Mouse (Mus musculus): ENCODE data around the gene Nudt16l1.

Gene Nudt16l1

GRCm38 (mm10) chr16:4938461-4938860 is at the start of gene Nudt16l1:
TSS of gene Nudt16l1 (plus strand) at chr16:4938761.
- no peak for DNase-seq (ENCODE audit: low spot score in 2 of 2)

DNA sequence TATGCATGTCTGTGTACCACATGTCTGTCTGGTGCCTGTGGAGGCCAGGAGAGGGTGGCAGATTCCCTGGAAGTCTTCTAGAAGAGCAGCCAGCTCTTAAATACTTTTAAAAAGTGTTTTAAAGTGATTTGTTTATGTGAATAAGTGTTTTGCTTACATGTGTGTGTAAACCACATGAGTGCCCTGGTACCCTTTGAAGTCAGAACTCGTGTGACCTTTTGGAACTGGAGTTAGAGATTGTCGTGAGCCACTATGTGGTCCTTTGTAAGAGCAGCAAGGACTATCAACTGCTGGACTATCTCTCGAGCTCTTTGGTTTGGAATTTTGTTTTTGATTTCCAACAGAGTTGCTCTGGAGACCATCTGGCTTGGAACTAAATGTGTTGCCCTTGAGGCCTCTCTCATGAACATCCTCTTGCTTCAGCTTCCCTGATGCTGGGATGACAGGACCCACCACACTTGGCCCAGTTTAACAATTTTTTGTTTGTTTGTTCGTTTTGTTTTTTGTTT is 48.3 kb upstream of the Nudt16l1 start:
- DNase-seq (ENCODE audit: low spot score in 2 of 2): no peak

DNA sequence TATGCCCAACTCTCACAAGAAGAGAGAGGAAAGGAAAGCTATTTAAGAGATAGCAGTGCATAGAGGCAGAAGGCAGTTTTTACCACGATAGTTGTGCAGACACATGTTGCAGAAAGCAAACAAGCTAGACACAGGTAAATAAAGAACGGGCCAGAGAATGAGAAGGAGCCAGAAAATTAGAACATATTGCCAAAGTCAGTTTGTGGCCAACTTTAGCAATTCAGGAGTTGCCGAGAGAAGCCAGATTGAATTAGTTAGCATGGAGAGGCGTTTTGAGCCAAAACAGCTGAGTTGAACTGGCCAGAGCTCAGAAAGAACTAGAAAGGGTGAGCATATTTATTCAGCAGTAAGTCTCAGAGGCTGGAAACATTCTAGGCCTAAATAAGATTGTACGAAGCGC is 46.4 kb upstream of the Nudt16l1 start:
- DNase-seq (ENCODE audit: low spot score in 2 of 2): no peak

DNA sequence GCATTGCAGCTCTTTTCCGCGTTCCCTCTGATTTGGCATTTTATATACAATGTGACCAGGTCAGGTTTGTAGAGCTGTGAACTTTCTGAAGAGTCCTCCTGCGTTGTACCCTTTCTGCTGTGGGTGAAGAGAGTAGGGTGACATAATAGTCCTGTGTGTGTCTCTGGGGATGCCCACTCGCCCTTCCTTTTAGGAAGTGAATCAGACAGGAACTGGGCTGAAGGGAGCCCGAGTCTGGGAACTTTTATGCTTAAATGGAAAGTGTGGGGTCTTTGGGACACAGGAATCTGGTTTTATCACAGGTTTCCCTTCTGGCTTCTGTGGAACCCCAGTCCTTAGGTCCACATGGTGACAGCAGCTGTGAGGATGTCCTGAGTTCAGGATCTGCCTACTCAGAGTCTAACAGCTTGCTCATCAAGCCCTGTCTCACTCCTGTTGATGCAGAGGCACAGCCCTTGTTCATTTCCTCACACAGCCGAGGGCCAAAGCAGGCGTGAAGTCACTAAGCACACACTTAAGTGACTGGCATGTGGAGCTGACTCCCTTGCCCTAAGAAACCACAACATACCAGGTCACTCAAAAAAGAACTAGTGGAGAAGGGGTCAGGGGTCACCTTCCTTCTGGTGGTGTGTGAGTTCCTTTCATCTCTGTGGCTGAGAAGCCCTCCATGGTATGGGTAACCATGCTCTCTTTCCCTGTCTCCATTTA is 44.2 kb upstream of the Nudt16l1 start:
- DNase-seq (ENCODE audit: low spot score in 2 of 2): no peak

GRCm38 (mm10) chr16:4896249-4897027 is 42.1 kb upstream of the Nudt16l1 start:
- DNase-seq (ENCODE audit: low spot score in 2 of 2): no peak

DNA sequence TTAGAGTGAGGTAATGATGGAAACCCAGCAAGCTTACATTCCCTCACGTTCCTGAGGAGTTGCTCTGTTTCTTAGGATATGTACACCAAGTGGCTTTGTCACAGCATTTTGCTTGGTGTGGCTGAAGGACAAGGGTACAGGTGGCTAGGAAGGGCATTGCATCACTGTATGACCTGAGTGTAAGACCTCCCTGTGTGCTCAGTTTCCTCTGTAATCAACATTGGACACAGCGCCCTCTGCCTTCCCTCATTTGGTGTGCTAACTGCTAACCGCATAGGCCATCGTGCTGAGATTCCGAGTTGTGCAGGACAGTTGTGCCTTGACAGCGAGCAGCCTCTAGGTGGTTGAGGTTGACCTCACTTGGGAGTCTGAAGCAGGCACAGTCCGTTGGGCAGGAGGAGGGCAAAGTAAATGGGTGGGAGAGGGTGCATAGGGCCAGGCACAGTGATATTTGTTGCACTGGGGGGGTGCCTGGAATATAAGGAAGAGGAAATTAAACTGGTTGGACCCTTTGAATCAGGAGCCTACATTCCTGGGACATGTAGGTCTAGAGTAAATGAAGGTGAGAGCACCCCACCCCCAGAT is 41.3 kb upstream of the Nudt16l1 start:
- no peak for DNase-seq (ENCODE audit: low spot score in 2 of 2)

GRCm38 (mm10) chr16:4898881-4899280 is 39.7 kb upstream of the Nudt16l1 start:
- DNase-seq (ENCODE audit: low spot score in 2 of 2): no peak

DNA sequence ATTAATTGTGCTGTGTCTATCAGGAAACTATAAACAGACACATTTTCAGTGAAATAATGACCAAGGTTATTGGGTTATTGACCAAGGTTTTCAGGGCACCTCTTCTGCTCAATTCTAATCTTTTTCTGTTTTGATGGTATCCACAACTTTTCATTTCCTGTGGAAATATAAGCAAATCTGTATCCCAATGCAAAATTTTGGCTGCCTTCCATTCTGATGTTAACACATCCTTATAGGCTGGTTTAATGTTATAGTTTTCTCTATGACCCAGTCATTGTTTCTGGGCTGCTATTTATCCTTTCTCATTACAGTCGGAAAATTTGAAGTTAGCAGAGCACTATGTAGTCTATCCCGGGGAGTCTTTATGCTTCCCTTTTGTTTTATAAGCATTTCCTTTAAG is 38.9 kb upstream of the Nudt16l1 start:
- no peak for DNase-seq (ENCODE audit: low spot score in 2 of 2)

DNA sequence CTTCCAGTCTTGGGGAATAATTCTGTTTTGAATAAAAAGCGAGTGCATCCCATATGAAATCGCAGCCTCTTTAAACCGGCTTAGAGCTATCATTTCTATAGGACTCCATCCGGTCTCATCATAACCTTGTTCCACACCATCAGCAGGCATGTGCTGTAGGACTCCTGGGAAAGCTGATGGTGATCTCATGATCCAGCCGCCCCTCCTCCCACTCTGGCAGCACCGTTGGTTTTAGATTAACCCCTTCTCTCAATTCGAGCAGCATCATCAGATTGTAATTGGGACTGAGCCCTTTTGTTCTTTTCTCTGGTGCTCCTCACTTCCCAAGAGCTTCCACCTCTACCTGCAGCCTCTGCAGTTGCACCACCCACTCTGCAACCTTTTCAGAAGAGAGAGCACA is 37.4 kb upstream of the Nudt16l1 start:
- no peak for DNase-seq (ENCODE audit: low spot score in 2 of 2)

- no peak for DNase-seq (ENCODE audit: low spot score in 2 of 2)
Observed at GRCm38 (mm10) chr16:4902390-4902789, 36.2 kb upstream of the Nudt16l1 start.

GRCm38 (mm10) chr16:4903491-4904102 is 35.0 kb upstream of the Nudt16l1 start:
- no peak for DNase-seq (ENCODE audit: low spot score in 2 of 2)

DNA sequence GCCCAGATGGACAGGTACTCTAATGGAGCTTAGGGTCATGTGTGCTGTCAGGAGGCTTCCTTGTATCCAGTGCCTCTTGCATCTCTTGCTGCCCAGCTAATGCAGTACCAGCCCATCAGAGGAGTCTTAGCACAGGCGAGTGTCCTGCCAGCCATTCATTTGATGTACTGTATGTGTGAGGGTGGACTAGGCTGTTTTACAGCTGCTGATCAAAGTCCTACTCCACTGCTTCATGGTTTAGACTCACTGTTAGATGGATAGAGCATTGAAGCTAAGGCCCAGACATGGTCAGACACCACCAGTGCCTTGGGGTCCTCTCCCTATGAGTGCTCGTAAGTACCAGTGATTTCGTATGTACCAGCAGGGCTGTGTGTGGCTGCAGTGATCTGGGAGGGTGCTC is 33.7 kb upstream of the Nudt16l1 start:
- DNase-seq (ENCODE audit: low spot score in 2 of 2): no peak

DNA sequence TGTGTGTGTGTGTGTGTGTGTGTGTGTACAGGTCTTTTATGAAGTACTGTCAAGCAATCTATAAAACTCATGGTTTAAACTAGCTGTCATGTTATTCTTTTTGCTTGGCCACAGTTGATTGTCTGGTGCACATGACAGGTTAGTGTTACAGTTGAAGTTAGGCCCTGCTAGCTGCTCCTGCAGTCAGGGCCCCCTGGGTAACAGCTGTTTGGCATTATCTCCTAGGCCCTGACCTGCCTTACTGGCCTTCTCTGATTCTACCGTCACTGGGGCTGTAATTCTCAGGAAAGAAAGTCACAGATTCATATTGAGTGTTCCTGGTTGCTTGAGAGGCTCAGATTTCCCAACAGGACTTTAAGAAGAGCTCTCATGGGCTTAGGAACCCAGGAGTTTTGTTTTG is 33.0 kb upstream of the Nudt16l1 start:
- no peak for DNase-seq (ENCODE audit: low spot score in 2 of 2)

GRCm38 (mm10) chr16:4906559-4906958 is 32.0 kb upstream of the Nudt16l1 start:
- DNase-seq (ENCODE audit: low spot score in 2 of 2): no peak

DNA sequence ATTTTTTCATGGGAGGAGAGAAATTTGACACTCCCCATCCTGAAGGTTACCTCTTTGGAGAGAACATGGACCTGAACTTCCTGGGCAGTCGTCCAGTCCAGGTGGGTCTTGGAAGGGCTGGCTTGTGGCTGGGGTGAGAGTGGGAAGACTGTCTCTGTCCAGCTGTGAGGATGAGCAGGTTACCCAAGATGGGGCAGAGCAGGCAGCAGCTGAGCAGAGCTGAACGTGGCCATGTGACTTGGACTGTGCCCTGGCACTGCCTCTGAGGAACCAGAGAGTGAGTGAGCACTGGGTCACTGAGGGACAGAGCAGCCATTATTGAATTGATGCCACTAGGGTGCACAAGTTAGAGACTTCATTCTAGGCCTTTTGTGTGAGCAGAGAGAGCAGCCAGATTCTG is 31.2 kb upstream of the Nudt16l1 start:
- no peak for DNase-seq (ENCODE audit: low spot score in 2 of 2)

- no peak for DNase-seq (ENCODE audit: low spot score in 2 of 2)
Observed at GRCm38 (mm10) chr16:4907972-4908371, 30.6 kb upstream of the Nudt16l1 start.

GRCm38 (mm10) chr16:4909745-4910144 is 28.8 kb upstream of the Nudt16l1 start:
- DNase-seq (ENCODE audit: low spot score in 2 of 2): no peak

GRCm38 (mm10) chr16:4910758-4911157 is 27.8 kb upstream of the Nudt16l1 start:
- no peak for DNase-seq (ENCODE audit: low spot score in 2 of 2)

GRCm38 (mm10) chr16:4912074-4912648 is 26.4 kb upstream of the Nudt16l1 start:
- DNase-seq (ENCODE audit: low spot score in 2 of 2): no peak

DNA sequence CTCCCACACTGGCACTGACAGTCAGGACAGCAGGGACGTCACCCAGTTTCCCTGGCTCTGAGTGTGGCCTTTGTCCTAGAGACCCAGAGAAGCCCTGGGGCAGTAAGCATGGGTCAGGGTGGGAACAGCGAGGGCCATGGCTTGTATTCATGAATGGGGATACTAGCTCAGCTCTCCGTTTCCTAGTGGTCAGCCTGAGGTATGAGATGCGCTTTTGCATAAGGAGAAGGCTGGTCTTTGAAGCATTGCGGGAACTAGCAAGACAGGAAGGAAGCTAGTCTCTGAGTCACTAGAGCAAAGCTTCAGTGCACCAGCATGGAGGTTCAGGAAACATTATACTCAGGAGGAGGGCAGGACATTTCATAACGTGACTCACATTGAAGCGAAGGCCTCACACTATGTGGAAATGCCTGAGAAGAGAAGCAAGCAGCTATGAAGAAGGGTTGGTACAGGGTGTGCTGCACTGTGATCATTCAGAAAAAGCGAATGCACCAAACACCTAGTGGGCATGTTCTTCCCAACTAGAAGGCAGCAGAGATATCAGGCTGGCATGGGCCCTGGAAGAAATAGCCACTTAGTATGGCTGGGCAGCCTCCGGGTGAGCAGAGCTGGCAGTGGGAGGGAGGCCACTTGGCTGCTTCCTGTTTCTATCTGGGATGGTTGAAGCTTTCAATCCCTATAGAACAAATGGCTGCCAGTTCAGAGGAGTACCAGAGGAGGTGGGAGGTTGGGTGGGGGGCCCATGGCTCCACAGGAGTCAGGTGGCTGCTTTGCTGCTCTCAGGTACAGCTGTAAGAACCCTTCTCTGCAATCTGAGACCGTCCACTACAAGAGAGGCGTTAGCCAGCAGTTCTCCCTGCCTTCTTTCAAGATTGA is 25.4 kb upstream of the Nudt16l1 start:
- peak in 1 of 2 experiments; percentile 26 for DNase-seq (ENCODE audit: low spot score in 2 of 2)

Measured in right cerebral cortex, postnatal 10 days (tissue).